Mouse (Mus musculus) liver, embryonic 13.5 days (tissue): ENCODE results near the gene Klc1. TPM values are rescaled to one million over a fixed set of nuclear protein-coding genes. Genes with fewer than 3 reads are reported as not detected.

Experiments used
- ATAC-seq: fragments of 200-750 bp; cut with Nextera tagmentation; 2 replicates; pipeline ENCODE4 v1.8.0; 2017; ENCODE audit warnings: low read depth, mild to moderate bottlenecking, moderate number of reproducible peaks, moderate library complexity
- DNase-seq: peaks from one replicate; pipeline ENCODE4 v3.0.0; 2022
- H3K27ac ChIP-seq: fragments of 300-500 bp; sonication (generic); 2 replicates; pipeline ENCODE4 v1.5.1; 2015; ENCODE audit warnings: moderate library complexity, mild to moderate bottlenecking, inconsistent platforms
- H3K27me3 ChIP-seq: fragments of 300-500 bp; sonication (generic); 2 replicates; pipeline ENCODE4 v1.6.1; 2015; ENCODE audit warnings: mild to moderate bottlenecking, inconsistent platforms
- H3K36me3 ChIP-seq: fragments of 300-500 bp; sonication (generic); 2 replicates; pipeline ENCODE4 v1.6.1; 2015; ENCODE audit warnings: mild to moderate bottlenecking, inconsistent platforms
- H3K4me1 ChIP-seq: fragments of 300-500 bp; sonication (generic); replicated peaks from 2 replicates; pipeline ENCODE4 v1.6.1; 2015; ENCODE audit warnings: inconsistent platforms
- H3K4me2 ChIP-seq: fragments of 300-500 bp; sonication (generic); 2 replicates; pipeline ENCODE4 v1.6.1; 2015; ENCODE audit warnings: inconsistent platforms, mild to moderate bottlenecking, moderate library complexity
- H3K4me3 ChIP-seq: fragments of 300-500 bp; sonication (generic); replicated peaks from 2 replicates; pipeline ENCODE4 v1.5.1; 2015; ENCODE audit warnings: mild to moderate bottlenecking, inconsistent platforms
- H3K9ac ChIP-seq: fragments of 300-500 bp; sonication (generic); 2 replicates; pipeline ENCODE4 v1.6.1; 2015; ENCODE audit warnings: mild to moderate bottlenecking, inconsistent platforms
- H3K9me3 ChIP-seq: fragments of 300-500 bp; sonication (generic); replicated peaks from 2 replicates; pipeline ENCODE4 v1.6.1; 2016; ENCODE audit warnings: inconsistent platforms
- whole genome bisulfite sequencing: fragments of 180-500 bp; shearing (Covaris S2); methylation state at CpG from one replicate; pipeline ENCODE4 v1.1.7; 2015; ENCODE audit not compliant: insufficient replicate concordance; 5-methylcytosine and 5-hydroxymethylcytosine counted together
- polyA plus RNA-seq: library from polyadenylated mRNA; unstranded; fragments of >200 nt; fragmentation: Nextera tagmentation; extraction: Ambion mirVana; gene quantifications from 2 replicates; pipeline ENCODE4 v1.2.1, GENCODE M21; 2015

The Klc1 gene
- polyA plus RNA-seq, 1 experiment from 2014 or later = 22.5 TPM

DNA sequence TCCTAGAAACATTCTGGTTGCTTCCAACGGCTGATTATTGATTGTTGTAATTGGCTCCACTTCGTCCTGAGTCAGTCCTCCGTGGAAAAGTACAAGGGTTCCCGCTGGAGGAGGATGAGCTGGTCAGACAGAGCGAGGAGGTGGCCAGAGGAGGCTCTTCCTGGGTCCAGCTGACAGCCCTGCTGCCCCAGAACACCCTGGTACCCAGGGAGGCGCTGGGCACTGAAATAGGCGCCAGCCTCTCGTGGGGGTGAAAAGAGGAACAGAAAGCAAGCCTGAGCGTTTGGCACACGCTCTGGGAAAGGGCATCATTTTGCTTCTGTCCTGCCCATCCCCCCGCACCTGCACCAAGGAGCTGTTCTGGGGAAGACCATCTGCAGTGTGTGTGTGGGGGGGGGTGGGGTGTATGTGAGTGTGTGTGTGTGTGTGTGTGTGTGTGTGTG is 14.6 kb upstream of the Klc1 start:
- DNase-seq (no peak), ATAC-seq (no peak)
- H3K9me3 ChIP-seq = no peaks in the 10 kb centered on the region
- WGBS = 70% methylated on average over 11 of the region's 11 CpGs
- H3K27me3 ChIP-seq = no peaks in the 10 kb centered on the region
- no peak overlapping the region for H3K27ac ChIP-seq
- H3K9ac ChIP-seq = no peak overlapping the region
- H3K4me2 ChIP-seq = no peak overlapping the region
- H3K36me3 ChIP-seq = no peaks in the 10 kb centered on the region
- no peak overlapping the region for H3K4me3 ChIP-seq
- H3K4me1 ChIP-seq = peaks cover 19% of the 10 kb centered on the region

DNA sequence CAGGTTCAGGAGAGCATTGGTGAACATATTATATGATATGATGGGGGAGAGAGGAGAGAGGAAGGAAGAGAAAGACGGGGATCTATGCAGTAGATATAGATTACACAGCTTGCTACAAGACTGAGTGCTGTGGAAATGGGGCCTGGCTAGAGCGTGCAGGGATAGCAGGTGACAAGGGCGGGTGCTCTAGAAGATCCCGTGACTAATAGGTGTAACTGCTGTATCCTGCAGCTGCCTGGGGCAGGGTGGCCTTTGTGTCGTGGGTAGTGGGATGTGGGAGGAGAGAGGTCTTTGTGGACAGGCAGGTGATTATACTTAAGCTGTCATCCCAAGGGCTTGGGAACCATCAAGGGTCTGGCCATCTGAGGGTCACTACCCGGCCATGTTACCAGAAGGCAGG is 13.4 kb upstream of the Klc1 start:
- Histone ChIP-seq H3K4me3 (no peak overlapping the region), H3K36me3 (no peaks in the 10 kb centered on the region), H3K4me2 (no peak overlapping the region), H3K9ac (no peak overlapping the region), H3K4me1 (peaks cover 19% of the 10 kb centered on the region), H3K9me3 (no peaks in the 10 kb centered on the region), H3K27ac (no peak overlapping the region), H3K27me3 (no peaks in the 10 kb centered on the region)
- 58% methylated on average over 6 of the region's 6 CpGs for WGBS
- no peak for DNase-seq
- ATAC-seq = peak; percentile 9; the same call in 1 of the 2 replicates

DNA sequence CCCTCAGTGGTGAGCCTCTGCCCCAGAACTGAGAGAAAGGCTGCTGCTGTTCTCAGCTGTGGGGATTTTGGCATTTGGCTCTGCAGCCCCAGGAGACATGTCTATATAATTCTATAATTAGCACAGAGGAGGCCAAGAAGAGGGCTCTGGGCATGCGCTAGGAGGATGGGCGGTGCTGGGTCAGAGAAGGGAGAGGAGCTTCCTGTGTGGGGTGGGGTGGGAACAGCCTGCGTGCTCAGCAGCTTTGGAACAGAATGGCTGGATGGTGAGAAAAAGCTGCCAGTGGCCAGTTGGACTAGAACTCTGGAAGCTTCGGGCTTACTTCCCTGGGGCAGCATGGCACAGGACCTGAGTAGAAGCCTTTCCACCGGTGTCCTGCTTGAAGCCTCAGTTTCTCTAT is 12.6 kb upstream of the Klc1 start:
- no peak overlapping the region; the same call in 1 of the 2 replicates for H3K9ac ChIP-seq
- no peaks in the 10 kb centered on the region for H3K27me3 ChIP-seq
- H3K4me2 ChIP-seq = no peak overlapping the region
- H3K27ac ChIP-seq = no peak overlapping the region
- no peaks in the 10 kb centered on the region for H3K36me3 ChIP-seq
- 42% methylated on average over 5 of the region's 5 CpGs for WGBS
- H3K4me1 ChIP-seq = peaks cover 19% of the 10 kb centered on the region
- DNase-seq (peak; percentile 57), ATAC-seq (peak; percentile 63)
- no peaks in the 10 kb centered on the region for H3K9me3 ChIP-seq
- H3K4me3 ChIP-seq = no peak overlapping the region

- Histone ChIP-seq H3K4me2 (no peak overlapping the region), H3K36me3 (no peaks in the 10 kb centered on the region), H3K4me3 (no peak overlapping the region), H3K27ac (no peak overlapping the region), H3K9ac (no peak overlapping the region), H3K9me3 (no peaks in the 10 kb centered on the region), H3K4me1 (peaks cover 22% of the 10 kb centered on the region), H3K27me3 (no peaks in the 10 kb centered on the region)
- 74% methylated on average over 7 of the region's 7 CpGs for WGBS
- ATAC-seq (no peak), DNase-seq (no peak)
Measured at GRCm38 (mm10) chr12:111747421-111747820, 11.2 kb upstream of the Klc1 start.

- H3K36me3 ChIP-seq = no peaks in the 10 kb centered on the region
- no peak for DNase-seq
- 81% methylated on average over 3 of the region's 3 CpGs for WGBS
Measured at GRCm38 (mm10) chr12:111750739-111751138, 7.9 kb upstream of the Klc1 start.

GRCm38 (mm10) chr12:111752491-111752890 is 6.2 kb upstream of the Klc1 start:
- 79% methylated on average over 6 of the region's 6 CpGs for WGBS
- DNase-seq (no peak), ATAC-seq (no peak)
- no peak overlapping the region for H3K27ac ChIP-seq
- H3K9me3 ChIP-seq = no peaks in the 10 kb centered on the region
- H3K27me3 ChIP-seq = 0 out of 2 replicates have a peak, but pooled peaks cover 5% of the 10 kb centered on the region
- no peak overlapping the region for H3K9ac ChIP-seq
- peaks cover 32% of the 10 kb centered on the region for H3K4me1 ChIP-seq
- no peaks in the 10 kb centered on the region for H3K36me3 ChIP-seq
- no peak overlapping the region for H3K4me2 ChIP-seq
- H3K4me3 ChIP-seq = no peak overlapping the region

More at GRCm38 (mm10) chr12:111750739-111751138, 7.9 kb upstream of the Klc1 start:
- H3K4me1 ChIP-seq = peaks cover 24% of the 10 kb centered on the region
- H3K9me3 ChIP-seq = no peaks in the 10 kb centered on the region
- ATAC-seq = no peak
- no peak overlapping the region for H3K9ac ChIP-seq
- H3K27ac ChIP-seq = no peak overlapping the region
- no peak overlapping the region for H3K4me3 ChIP-seq
- H3K4me2 ChIP-seq = no peak overlapping the region
- no peaks in the 10 kb centered on the region for H3K27me3 ChIP-seq

DNA sequence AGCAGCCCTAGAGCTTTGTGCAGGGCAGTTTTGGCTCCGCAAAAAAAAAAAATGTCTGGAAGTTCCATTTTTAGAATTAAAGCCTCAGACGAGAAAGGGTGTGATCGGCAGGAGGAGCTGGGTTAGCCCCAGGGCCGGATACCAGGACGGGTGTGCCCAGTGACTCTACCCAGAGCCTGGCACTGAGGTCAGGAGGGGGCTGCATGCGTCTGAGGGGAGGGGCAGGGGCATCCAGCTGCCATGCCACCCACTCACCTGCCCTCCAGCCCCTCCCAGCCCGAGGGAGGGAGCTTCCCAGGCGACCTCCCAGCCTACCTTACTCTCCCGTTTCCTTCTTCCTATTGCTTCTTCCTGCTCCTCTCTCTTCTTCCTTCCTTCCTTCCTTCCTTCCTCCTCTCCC is 5.3 kb upstream of the Klc1 start:
- H3K4me3 ChIP-seq = no peak overlapping the region
- DNase-seq (no peak), ATAC-seq (no peak)
- no peak overlapping the region for H3K27ac ChIP-seq
- 61% methylated on average over 9 of the region's 9 CpGs for WGBS
- no peak overlapping the region for H3K4me2 ChIP-seq
- H3K27me3 ChIP-seq = 0 out of 2 replicates have a peak, but pooled peaks cover 5% of the 10 kb centered on the region
- no peaks in the 10 kb centered on the region for H3K36me3 ChIP-seq
- no peak overlapping the region for H3K9ac ChIP-seq
- peaks cover 40% of the 10 kb centered on the region for H3K4me1 ChIP-seq
- H3K9me3 ChIP-seq = no peaks in the 10 kb centered on the region

DNA sequence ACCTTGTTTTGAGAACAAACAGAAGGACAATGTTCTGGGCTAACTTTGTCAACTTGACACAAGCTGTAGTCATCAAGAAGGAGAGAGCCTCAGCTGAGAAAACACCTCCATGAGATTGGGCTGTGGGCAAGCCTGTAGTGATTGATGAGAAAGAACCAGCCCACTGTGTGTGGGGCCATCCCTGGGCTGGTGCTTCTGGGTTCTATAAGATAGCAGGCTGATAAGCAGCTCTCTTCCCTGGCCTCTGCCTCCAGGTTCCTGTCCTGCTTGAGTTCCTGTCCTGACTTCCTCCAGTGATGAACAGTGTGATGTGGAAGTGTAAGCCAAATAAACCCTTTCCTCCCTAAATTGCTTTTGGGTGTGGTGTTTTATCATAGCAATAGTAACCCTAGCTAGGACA is 3.9 kb upstream of the Klc1 start:
- Histone ChIP-seq H3K36me3 (no peaks in the 10 kb centered on the region), H3K9ac (no peak overlapping the region), H3K9me3 (no peaks in the 10 kb centered on the region), H3K4me2 (no peak overlapping the region), H3K27me3 (0 out of 2 replicates have a peak, but pooled peaks cover 5% of the 10 kb centered on the region), H3K4me3 (no peak overlapping the region), H3K4me1 (peaks cover 47% of the 10 kb centered on the region), H3K27ac (no peak overlapping the region)
- ATAC-seq = no peak
- DNase-seq = no peak

DNA sequence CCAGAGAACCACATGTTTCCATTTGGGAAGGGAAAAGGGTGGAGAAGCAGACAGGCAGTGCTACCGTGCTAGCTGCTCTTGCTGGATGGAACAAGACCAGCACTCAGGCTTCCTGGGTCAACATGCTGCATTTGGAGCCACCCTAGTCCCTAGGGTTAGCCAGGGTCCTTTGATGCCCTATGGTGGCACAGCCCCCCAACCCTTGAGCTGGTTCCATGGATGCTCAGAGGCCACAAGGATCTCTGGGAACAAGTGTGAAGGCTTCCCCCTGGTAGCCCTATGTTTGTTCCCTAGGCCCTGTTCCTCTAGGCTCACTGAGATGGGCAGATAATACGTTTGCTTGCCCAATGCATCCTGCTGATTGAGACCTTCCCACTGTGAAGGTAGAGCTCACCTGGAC is 3.4 kb upstream of the Klc1 start:
- 0 out of 2 replicates have a peak, but pooled peaks cover 5% of the 10 kb centered on the region for H3K27me3 ChIP-seq
- H3K9me3 ChIP-seq = no peaks in the 10 kb centered on the region
- H3K4me1 ChIP-seq = peaks cover 52% of the 10 kb centered on the region
- 31% methylated on average over 2 of the region's 2 CpGs for WGBS
- no peak overlapping the region for H3K27ac ChIP-seq
- no peak overlapping the region for H3K4me3 ChIP-seq
- H3K9ac ChIP-seq = no peak overlapping the region
- no peaks in the 10 kb centered on the region for H3K36me3 ChIP-seq
- no peak overlapping the region for H3K4me2 ChIP-seq
- DNase-seq (no peak), ATAC-seq (no peak)

DNA sequence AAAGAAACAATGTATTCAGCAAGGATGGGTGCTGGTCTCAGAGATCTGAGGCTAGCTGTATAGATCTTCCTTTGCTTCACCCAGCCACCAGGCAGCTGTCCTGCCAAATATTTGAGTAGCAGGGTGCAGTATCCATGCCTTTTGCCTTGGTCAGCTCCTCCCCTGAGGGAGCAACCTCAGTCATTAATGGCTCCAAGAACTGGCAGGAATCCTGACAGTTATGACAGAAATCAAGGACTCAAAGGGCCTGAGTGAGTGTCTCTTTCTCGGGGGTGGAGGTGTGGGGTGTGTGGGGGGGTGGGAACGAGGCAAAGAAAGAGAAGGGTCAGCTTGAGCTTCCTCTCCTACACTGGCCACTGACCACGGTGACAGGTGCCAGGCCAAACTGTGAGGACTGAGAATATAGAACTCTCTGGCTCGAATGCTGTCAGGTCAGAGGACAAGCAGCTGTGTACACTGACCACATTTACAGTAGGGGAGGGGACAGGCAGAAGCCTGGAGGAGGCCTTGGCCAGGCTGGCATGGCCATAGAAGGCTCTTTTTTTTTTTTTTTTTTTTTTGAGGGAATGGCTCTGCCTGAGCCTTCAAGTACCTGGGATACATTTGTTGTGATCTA is 2.5 kb upstream of the Klc1 start:
- Histone ChIP-seq H3K4me2 (no peak overlapping the region), H3K36me3 (no peaks in the 10 kb centered on the region), H3K9ac (no peak overlapping the region), H3K27ac (peak overlapping the region; percentile 34; the same call in 1 of the 2 replicates), H3K27me3 (0 out of 2 replicates have a peak, but pooled peaks cover 5% of the 10 kb centered on the region), H3K9me3 (no peaks in the 10 kb centered on the region), H3K4me3 (no peak overlapping the region), H3K4me1 (peaks cover 60% of the 10 kb centered on the region)
- ATAC-seq (no peak), DNase-seq (no peak)
- WGBS = 23% methylated on average over 4 of the region's 4 CpGs

GRCm38 (mm10) chr12:111756698-111757082 is 2.0 kb upstream of the Klc1 start:
- Histone ChIP-seq H3K9me3 (no peaks in the 10 kb centered on the region), H3K27me3 (0 out of 2 replicates have a peak, but pooled peaks cover 5% of the 10 kb centered on the region), H3K9ac (no peak overlapping the region), H3K4me2 (no peak overlapping the region), H3K4me3 (no peak overlapping the region), H3K27ac (no peak overlapping the region), H3K4me1 (peaks cover 61% of the 10 kb centered on the region), H3K36me3 (no peaks in the 10 kb centered on the region)
- 32% methylated on average over 5 of the region's 5 CpGs for WGBS
- ATAC-seq (no peak), DNase-seq (no peak)
